Mouse (Mus musculus) hindbrain, postnatal 0 days (tissue): ENCODE results near the gene Meioc. TPM values are rescaled to one million over a fixed set of nuclear protein-coding genes. Genes with fewer than 3 reads are reported as not detected.
A peak's percentile ranks its signal among the peaks of the same experiment; 100 is the strongest.

Experiments
- ATAC-seq: fragments of 200-750 bp; cut with Nextera tagmentation; 2 replicates; pipeline ENCODE4 v1.8.0; 2017; ENCODE audit warnings: mild to moderate bottlenecking, moderate TSS enrichment, moderate library complexity
- DNase-seq: peaks from one replicate; pipeline ENCODE4 v3.0.0-alpha.2; 2015; ENCODE audit warnings: low spot score
- H3K27ac ChIP-seq: fragments of 300-500 bp; sonication (generic); 2 replicates; pipeline ENCODE4 v1.5.1; 2014; ENCODE audit warnings: mild to moderate bottlenecking
- H3K27me3 ChIP-seq: fragments of 300-500 bp; sonication (generic); 2 replicates; pipeline ENCODE4 v1.6.1; 2014; ENCODE audit warnings: low read length, mixed read lengths; ENCODE audit not compliant: insufficient read depth
- H3K36me3 ChIP-seq: fragments of 300-500 bp; sonication (generic); 2 replicates; pipeline ENCODE4 v1.6.1; 2014; ENCODE audit warnings: low read length, mixed read lengths; ENCODE audit not compliant: insufficient read depth
- H3K4me1 ChIP-seq: fragments of 300-500 bp; sonication (generic); 2 replicates; pipeline ENCODE4 v1.6.1; 2014; ENCODE audit warnings: antibody characterized with exemption, low read length, mixed read lengths; ENCODE audit not compliant: insufficient read depth
- H3K4me2 ChIP-seq: fragments of 300-500 bp; sonication (generic); 2 replicates; pipeline ENCODE4 v1.6.1; 2014; ENCODE audit warnings: low read depth, mild to moderate bottlenecking, low read length, moderate library complexity, mixed read lengths
- H3K4me3 ChIP-seq: fragments of 300-500 bp; sonication (generic); 2 replicates; pipeline ENCODE4 v1.5.1; 2014; ENCODE audit warnings: low read length
- H3K9ac ChIP-seq: fragments of 300-500 bp; sonication (generic); replicated peaks from 2 replicates; pipeline ENCODE4 v1.6.1; 2014; ENCODE audit warnings: mild to moderate bottlenecking, low read length, moderate library complexity, mixed read lengths
- H3K9me3 ChIP-seq: fragments of 300-500 bp; sonication (generic); 2 replicates; pipeline ENCODE4 v1.6.1; 2016; ENCODE audit warnings: low read length, mixed read lengths
- CTCF ChIP-seq: IDR thresholded peaks from 2 replicates; pipeline ENCODE4 v1.5.1; 2016; ENCODE audit warnings: antibody characterized with exemption, control low read depth, low read depth
- WGBS: fragments of 180-500 bp; shearing (Covaris S2); extraction: QIAGEN DNeasy Blood & Tissue Kit; methylation state at CpG from one replicate; pipeline ENCODE4 v1.1.7; 2014; 5-methylcytosine and 5-hydroxymethylcytosine counted together
- polyA plus RNA-seq: library from polyadenylated mRNA; unstranded; fragments of >200 nt; fragmentation: Nextera tagmentation; extraction: Ambion mirVana; gene quantifications from 2 replicates; pipeline ENCODE4 v1.2.1, GENCODE M21; 2015
- total RNA-seq: library from RNA; depleted of rRNA; stranded (reverse); fragments of >200 nt; gene quantifications from 2 replicates; pipeline ENCODE4 v1.2.3, GENCODE M21; 2014

The Meioc gene
- total and polyA plus RNA-seq, 2 experiments from 2014 or later = 0.24 TPM; not detected in 1

DNA sequence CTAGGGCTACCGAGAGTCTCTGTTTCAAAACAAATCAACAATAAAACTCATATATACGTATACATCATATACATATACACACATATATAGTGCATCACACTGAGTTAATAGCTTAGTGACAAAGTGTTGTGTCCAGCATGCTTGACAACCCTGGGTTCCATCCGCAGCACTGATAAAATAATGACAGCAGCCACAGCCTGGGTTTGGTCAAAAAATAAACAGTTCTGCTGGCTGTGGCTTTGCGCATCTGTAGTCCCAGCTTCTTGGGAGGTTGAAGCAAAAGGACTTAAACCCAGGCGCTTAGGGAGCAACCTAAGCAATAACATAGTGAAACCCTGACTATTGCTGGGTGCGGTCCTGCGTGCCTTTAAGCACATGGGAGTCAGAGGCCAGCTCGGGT lies 34.1 kb upstream of the Meioc start:
- Histone ChIP-seq H3K27ac (no peak overlapping the region), H3K4me2 (no peak overlapping the region), H3K9me3 (no peaks in the 10 kb centered on the region), H3K27me3 (no peaks in the 10 kb centered on the region), H3K4me1 (peaks cover 13% of the 10 kb centered on the region), H3K9ac (no peak overlapping the region), H3K36me3 (no peaks in the 10 kb centered on the region), H3K4me3 (no peak overlapping the region)
- no peak for ATAC-seq
- 79% methylated on average over 8 of the region's 8 CpGs for WGBS
- DNase-seq = no peak
- TF ChIP-seq CTCF = no peak

DNA sequence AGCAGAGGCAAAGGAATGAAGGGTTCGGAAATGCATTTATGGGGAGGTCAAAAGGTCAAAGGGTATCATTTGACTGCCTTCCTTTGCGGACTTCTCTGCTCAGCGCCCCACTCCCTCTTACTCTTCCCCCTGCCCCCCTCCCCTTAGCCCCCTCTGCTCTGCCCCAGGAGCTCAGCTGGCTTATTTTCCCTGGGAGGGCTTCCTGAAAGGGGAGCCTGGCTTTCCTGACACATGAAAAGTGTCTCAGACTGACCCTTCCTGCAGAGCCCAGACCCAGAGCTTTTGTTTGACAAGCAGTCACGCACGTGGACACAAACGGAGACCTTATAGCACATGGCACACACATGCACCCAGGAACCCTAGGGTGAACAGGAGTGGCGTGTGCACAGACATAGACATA lies 32.8 kb upstream of the Meioc start:
- no peak overlapping the region for H3K27ac ChIP-seq
- no peak overlapping the region for H3K4me3 ChIP-seq
- no peaks in the 10 kb centered on the region for H3K27me3 ChIP-seq
- H3K36me3 ChIP-seq = no peaks in the 10 kb centered on the region
- ATAC-seq (no peak), DNase-seq (no peak)
- no peak overlapping the region for H3K4me2 ChIP-seq
- TF ChIP-seq CTCF = no peak
- H3K4me1 ChIP-seq = 0 out of 2 replicates have a peak, but pooled peaks cover 2% of the 10 kb centered on the region
- H3K9ac ChIP-seq = no peak overlapping the region
- no peaks in the 10 kb centered on the region for H3K9me3 ChIP-seq
- WGBS = 18% methylated on average over 7 of the region's 7 CpGs

DNA sequence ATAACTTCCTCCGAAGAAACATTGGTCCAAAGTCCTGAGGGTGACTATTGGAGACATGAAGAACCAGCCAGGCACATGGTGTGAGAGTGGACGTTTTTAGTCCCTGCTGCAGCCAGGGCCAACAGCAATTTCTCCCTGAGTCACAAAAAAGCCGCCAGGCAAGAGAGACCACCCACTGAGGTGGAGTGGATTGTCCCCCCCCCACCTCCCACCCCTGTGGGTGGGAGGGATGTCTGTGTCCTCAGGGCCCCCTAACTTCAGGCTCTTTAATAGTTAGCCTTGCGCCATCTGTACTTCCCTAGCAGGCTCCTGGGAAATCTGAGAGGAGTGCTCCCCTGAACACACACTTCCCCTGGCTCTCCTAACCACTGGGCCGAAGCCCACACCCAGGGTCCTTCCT lies 32.3 kb upstream of the Meioc start:
- Histone ChIP-seq H3K27me3 (no peaks in the 10 kb centered on the region), H3K9ac (no peak overlapping the region), H3K4me3 (no peak overlapping the region), H3K27ac (no peak overlapping the region), H3K36me3 (no peaks in the 10 kb centered on the region), H3K4me1 (0 out of 2 replicates have a peak, but pooled peaks cover 2% of the 10 kb centered on the region), H3K9me3 (no peaks in the 10 kb centered on the region), H3K4me2 (no peak overlapping the region)
- no peak for DNase-seq
- no peak for TF ChIP-seq CTCF
- ATAC-seq = no peak
- WGBS = 29% methylated on average over 5 of the region's 5 CpGs

DNA sequence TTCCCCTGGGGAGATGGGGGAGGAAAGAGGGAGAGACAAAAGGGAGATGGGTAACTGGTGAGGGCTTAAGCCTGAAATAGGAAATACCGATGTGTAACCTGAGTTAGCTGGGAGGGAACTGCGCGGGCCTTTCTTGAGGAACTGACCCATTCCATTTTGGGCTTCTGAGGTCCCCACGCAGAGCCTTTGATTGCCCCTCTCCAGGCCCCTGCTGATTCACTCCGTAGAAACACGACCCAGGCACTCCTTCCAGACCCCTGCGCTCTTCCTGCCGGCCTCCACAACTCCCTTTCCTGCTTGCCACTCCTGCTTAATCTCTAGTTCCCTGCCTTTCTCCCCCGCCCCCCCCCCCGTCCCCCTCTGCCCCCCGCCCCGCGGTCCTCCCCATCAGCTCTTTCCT lies 30.8 kb upstream of the Meioc start:
- TF ChIP-seq CTCF = no peak
- no peaks in the 10 kb centered on the region for H3K9me3 ChIP-seq
- no peak overlapping the region for H3K9ac ChIP-seq
- H3K4me2 ChIP-seq = peak overlapping the region; percentile 38
- 18% methylated on average over 11 of the region's 13 CpGs for WGBS
- H3K4me3 ChIP-seq = no peak overlapping the region
- H3K27me3 ChIP-seq = no peaks in the 10 kb centered on the region
- 0 out of 2 replicates have a peak, but pooled peaks cover 2% of the 10 kb centered on the region for H3K4me1 ChIP-seq
- no peaks in the 10 kb centered on the region for H3K36me3 ChIP-seq
- DNase-seq (no peak), ATAC-seq (no peak)
- H3K27ac ChIP-seq = no peak overlapping the region

DNA sequence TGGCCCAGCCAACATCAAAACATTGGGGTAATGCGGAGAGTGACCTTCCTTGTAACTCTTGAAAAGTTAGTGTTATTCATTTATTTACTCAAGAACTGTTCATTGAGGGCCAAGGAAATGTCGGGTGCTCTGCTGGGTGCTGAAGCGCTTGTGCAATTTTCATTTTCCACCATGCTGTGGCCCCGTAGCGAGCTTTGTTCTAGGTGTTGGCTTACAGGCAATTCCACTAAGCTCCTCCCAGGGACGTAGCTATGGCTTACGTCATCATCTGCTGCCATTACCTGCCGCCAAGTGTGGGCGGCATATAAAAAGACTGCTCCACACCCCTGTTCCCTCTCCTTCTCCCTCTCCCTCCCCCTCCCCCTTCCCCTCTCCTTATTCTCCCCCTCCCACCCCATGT lies 30.1 kb upstream of the Meioc start:
- WGBS = 20% methylated on average over 9 of the region's 9 CpGs
- ATAC-seq (0 out of 2 replicates have a peak, but pooled peaks have one; percentile 35), DNase-seq (peak; percentile 49)
- H3K36me3 ChIP-seq = no peaks in the 10 kb centered on the region
- no peaks in the 10 kb centered on the region for H3K27me3 ChIP-seq
- H3K9me3 ChIP-seq = no peaks in the 10 kb centered on the region
- peak overlapping the region; percentile 38 for H3K4me2 ChIP-seq
- peak overlapping the region; percentile 7 for H3K4me3 ChIP-seq
- H3K4me1 ChIP-seq = 0 out of 2 replicates have a peak, but pooled peaks cover 2% of the 10 kb centered on the region
- TF ChIP-seq CTCF = no peak
- H3K9ac ChIP-seq = no peak overlapping the region
- no peak overlapping the region for H3K27ac ChIP-seq

DNA sequence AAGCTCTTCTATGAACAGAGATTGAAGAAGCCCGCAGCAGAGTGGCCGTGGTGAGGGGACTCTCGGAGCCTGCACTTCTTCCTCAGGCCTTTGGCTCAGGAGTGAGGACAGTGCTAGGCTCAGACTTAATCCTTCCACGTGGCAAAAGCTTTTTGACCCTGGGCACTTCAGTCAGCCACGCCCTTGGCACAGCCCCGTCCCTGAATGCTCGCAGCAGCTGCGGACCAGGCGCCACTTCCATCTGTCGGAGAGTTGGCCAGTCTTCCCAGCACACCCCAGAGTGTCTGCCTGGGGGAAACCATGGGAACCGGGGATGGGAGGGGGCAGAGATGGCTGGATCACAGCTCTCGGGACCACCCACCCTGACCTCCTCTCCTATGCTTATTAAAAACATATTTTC lies 26.6 kb upstream of the Meioc start:
- H3K9me3 ChIP-seq = no peaks in the 10 kb centered on the region
- WGBS = 22% methylated on average over 12 of the region's 12 CpGs
- 0 out of 2 replicates have a peak, but pooled peaks cover 2% of the 10 kb centered on the region for H3K4me1 ChIP-seq
- no peak overlapping the region for H3K27ac ChIP-seq
- TF ChIP-seq CTCF = no peak
- H3K36me3 ChIP-seq = no peaks in the 10 kb centered on the region
- H3K4me3 ChIP-seq = no peak overlapping the region
- no peak overlapping the region for H3K9ac ChIP-seq
- H3K4me2 ChIP-seq = no peak overlapping the region
- ATAC-seq = peak; percentile 84
- DNase-seq = peak; percentile 76
- no peaks in the 10 kb centered on the region for H3K27me3 ChIP-seq

DNA sequence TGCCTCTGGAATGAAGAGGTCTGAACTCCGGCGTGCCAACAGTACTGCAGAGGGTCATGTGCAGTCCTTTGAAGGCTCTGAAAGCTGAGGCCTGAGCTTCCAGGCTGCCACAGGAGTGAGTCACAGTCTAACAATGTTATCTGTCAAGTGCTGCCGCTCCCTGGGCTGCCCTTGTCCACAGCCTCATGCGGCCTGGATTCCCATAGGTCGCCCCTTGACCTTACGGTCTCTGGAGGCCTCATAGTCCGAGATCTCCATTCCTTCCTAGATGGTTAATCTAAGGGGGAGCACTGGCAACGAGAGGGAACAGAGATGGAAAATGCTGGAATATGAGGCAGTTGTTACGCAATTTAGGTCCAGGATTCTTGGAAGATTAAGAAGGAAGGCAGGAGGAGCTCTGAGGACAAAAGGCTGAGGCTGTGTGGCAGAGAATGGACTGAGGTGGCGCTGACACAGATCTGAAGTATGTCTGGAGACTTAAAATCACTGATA lies 19.6 kb upstream of the Meioc start:
- Histone ChIP-seq H3K9ac (no peak overlapping the region), H3K4me2 (no peak overlapping the region), H3K9me3 (no peaks in the 10 kb centered on the region), H3K4me3 (no peak overlapping the region), H3K27ac (no peak overlapping the region), H3K4me1 (no peaks in the 10 kb centered on the region), H3K27me3 (no peaks in the 10 kb centered on the region), H3K36me3 (no peaks in the 10 kb centered on the region)
- WGBS = 53% methylated on average over 10 of the region's 10 CpGs
- TF ChIP-seq CTCF = 0 out of 2 replicates have a peak, but pooled peaks have one; percentile 6
- no peak for ATAC-seq
- DNase-seq = no peak
